Mouse (Mus musculus): Measurements from ENCODE around the gene Mmp15. TPM values are rescaled to one million over a fixed set of nuclear protein-coding genes. Genes with fewer than 3 reads are reported as not detected.

Mmp15 gene
- polyA plus RNA-seq, 2 experiments, result 0.43 to 0.64 TPM

DNA sequence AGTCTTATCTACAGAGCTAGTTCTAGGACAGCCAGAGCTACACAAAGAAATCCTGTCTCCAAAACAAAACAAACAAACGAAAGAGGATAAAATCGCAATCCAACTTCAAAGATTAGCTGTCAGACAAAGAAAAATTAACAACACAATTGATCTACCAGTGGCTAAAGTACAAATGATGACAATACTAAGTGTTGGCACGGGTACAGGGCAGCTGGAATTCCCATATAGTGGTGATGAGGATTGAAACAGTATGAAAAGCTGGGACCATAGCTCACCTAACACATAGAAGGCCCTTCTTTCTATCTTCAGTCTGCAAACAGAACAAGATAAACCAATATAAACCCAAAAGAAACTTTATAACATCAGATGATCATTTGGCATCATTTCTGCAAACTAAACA lies 29.5 kb downstream of the Mmp15 start:
- Histone ChIP-seq H3K27me3 (ENCODE audit: control insufficient read depth, insufficient read depth, low read length) (no peaks in the 10 kb centered on the region), H3K9me3 (ENCODE audit: control insufficient read depth, low read length) (no peaks in the 10 kb centered on the region), H3K9ac (replicated peaks) (no peak overlapping the region), H3K36me3 (replicated peaks; ENCODE audit: control insufficient read depth, insufficient read depth, low read depth) (no peaks in the 10 kb centered on the region), H3K4me3 (ENCODE audit: insufficient read depth in 1 of 2, low read depth in 2 of 2, low read length in 2 of 2) (no peak overlapping the region), H3K4me1 (replicated peaks; ENCODE audit: control insufficient read depth in 2 of 2, insufficient read depth in 2 of 2, low read length in 1 of 2) (peaks cover 0 to 2% of the 10 kb centered on the region in 2 experiments; a peak in 1 of 4 replicates), H3K27ac (no peak overlapping the region), H3K4me2 (ENCODE audit: low read depth) (no peak overlapping the region)
- DNase-seq (ENCODE audit: low read depth in 3 of 3, low spot score in 3 of 3) (no peak), ATAC-seq (ENCODE audit: insufficient read depth) (no peak)
- WGBS (ENCODE audit: insufficient replicate concordance), result 51% methylated on average over 3 of the region's 3 CpGs
- TF ChIP-seq EP300 (IDR thresholded peaks at IDR 0.05; ENCODE audit: low read depth) (no peak), CTCF (IDR thresholded peaks at IDR 0.05; ENCODE audit: low read depth) (no peak)

GRCm38 (mm10) chr8:95384501-95384900 lies 32.4 kb downstream of the Mmp15 start:
- Histone ChIP-seq H3K4me2 (ENCODE audit: low read depth) (no peak overlapping the region), H3K4me3 (ENCODE audit: insufficient read depth in 1 of 2, low read depth in 2 of 2, low read length in 2 of 2) (no peak overlapping the region), H3K4me1 (replicated peaks; ENCODE audit: control insufficient read depth in 2 of 2, insufficient read depth in 2 of 2, low read length in 1 of 2) (no peaks in the 10 kb centered on the region), H3K36me3 (replicated peaks; ENCODE audit: control insufficient read depth, insufficient read depth, low read depth) (no peaks in the 10 kb centered on the region), H3K9ac (replicated peaks) (no peak overlapping the region), H3K27me3 (ENCODE audit: control insufficient read depth, insufficient read depth, low read length) (no peaks in the 10 kb centered on the region), H3K9me3 (ENCODE audit: control insufficient read depth, low read length) (no peaks in the 10 kb centered on the region), H3K27ac (no peak overlapping the region)
- TF ChIP-seq EP300 (IDR thresholded peaks at IDR 0.05; ENCODE audit: low read depth) (no peak), CTCF (IDR thresholded peaks at IDR 0.05; ENCODE audit: low read depth) (no peak)
- ATAC-seq (ENCODE audit: insufficient read depth), result no peak
- 61% methylated on average over 3 of the region's 3 CpGs for whole genome bisulfite sequencing (ENCODE audit: insufficient replicate concordance)
- DNase-seq (ENCODE audit: low read depth in 3 of 3, low spot score in 3 of 3), result no peak

DNA sequence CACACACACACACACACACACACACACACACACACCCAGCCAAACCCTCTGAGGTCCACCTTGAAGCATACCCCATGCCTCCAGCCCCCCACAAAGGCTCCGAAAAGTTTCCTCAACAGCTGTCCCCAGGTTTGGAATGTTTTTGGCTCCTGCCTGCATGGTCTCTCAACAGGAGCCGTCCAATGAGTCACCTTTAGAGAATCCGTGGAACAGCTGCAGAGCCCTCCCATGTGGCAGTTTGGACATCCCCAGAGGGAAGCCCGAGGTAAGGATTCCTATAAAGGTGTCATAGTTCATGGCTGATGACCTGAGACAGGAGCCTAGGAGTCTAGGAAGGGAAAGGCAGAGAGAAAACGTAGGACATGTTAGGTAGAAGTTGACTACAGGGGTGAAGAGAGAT lies 34.0 kb downstream of the Mmp15 start:
- no peak for TF ChIP-seq EP300 (IDR thresholded peaks at IDR 0.05; ENCODE audit: low read depth)
- TF ChIP-seq CTCF (IDR thresholded peaks at IDR 0.05; ENCODE audit: low read depth), result no peak
- Histone ChIP-seq H3K36me3 (replicated peaks; ENCODE audit: control insufficient read depth, insufficient read depth, low read depth) (no peaks in the 10 kb centered on the region), H3K27me3 (ENCODE audit: control insufficient read depth, insufficient read depth, low read length) (no peaks in the 10 kb centered on the region), H3K27ac (no peak overlapping the region), H3K4me1 (replicated peaks; ENCODE audit: control insufficient read depth in 2 of 2, insufficient read depth in 2 of 2, low read length in 1 of 2) (peaks cover 0 to 4% of the 10 kb centered on the region in 2 experiments; a peak in 1 of 4 replicates), H3K4me2 (ENCODE audit: low read depth) (no peak overlapping the region), H3K9me3 (ENCODE audit: control insufficient read depth, low read length) (no peaks in the 10 kb centered on the region), H3K4me3 (ENCODE audit: insufficient read depth in 1 of 2, low read depth in 2 of 2, low read length in 2 of 2) (no peak overlapping the region), H3K9ac (replicated peaks) (no peak overlapping the region)
- DNase-seq (ENCODE audit: low read depth in 3 of 3, low spot score in 3 of 3) (no peak), ATAC-seq (ENCODE audit: insufficient read depth) (no peak)
- WGBS (ENCODE audit: insufficient replicate concordance), result 61% methylated on average over 5 of the region's 5 CpGs

DNA sequence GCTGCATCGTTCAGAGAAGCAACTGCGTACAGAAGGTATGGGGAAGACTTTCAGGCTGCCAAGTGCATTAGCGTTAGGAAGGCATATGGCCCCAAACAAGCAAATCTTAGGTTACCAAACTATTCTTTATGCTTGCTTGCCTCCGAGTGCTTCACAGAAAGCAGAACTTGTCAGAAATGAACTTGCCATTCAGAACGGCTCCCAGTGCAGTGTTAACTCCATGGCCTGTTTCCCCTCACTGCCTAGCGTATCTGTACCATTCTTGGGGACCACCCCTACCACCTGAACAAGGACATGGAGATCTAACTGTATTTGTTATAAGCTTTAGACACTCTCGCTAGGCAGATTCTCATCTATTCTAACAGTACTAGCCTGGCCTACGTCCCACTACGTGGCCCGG lies 35.2 kb downstream of the Mmp15 start:
- DNase-seq (ENCODE audit: low read depth in 3 of 3, low spot score in 3 of 3) (no peak), ATAC-seq (ENCODE audit: insufficient read depth) (no peak)
- WGBS (ENCODE audit: insufficient replicate concordance), result 71% methylated on average over 10 of the region's 10 CpGs
- Histone ChIP-seq H3K36me3 (replicated peaks; ENCODE audit: control insufficient read depth, insufficient read depth, low read depth) (no peaks in the 10 kb centered on the region), H3K4me1 (replicated peaks; ENCODE audit: control insufficient read depth in 2 of 2, insufficient read depth in 2 of 2, low read length in 1 of 2) (peaks cover 0 to 4% of the 10 kb centered on the region in 2 experiments; a peak in 1 of 4 replicates), H3K27ac (no peak overlapping the region), H3K9ac (replicated peaks) (no peak overlapping the region), H3K4me3 (ENCODE audit: insufficient read depth in 1 of 2, low read depth in 2 of 2, low read length in 2 of 2) (no peak overlapping the region), H3K27me3 (ENCODE audit: control insufficient read depth, insufficient read depth, low read length) (no peaks in the 10 kb centered on the region), H3K4me2 (ENCODE audit: low read depth) (no peak overlapping the region), H3K9me3 (ENCODE audit: control insufficient read depth, low read length) (no peaks in the 10 kb centered on the region)
- no peak for TF ChIP-seq CTCF (IDR thresholded peaks at IDR 0.05; ENCODE audit: low read depth)

- no peaks in the 10 kb centered on the region for H3K36me3 ChIP-seq (replicated peaks; ENCODE audit: control insufficient read depth, insufficient read depth, low read depth)
- TF ChIP-seq CTCF (IDR thresholded peaks at IDR 0.05; ENCODE audit: low read depth) (no peak), EP300 (IDR thresholded peaks at IDR 0.05; ENCODE audit: low read depth) (no peak)
Observed at GRCm38 (mm10) chr8:95387936-95388335, 35.9 kb downstream of the Mmp15 start.

More at GRCm38 (mm10) chr8:95387936-95388335, 35.9 kb downstream of the Mmp15 start:
- no peak overlapping the region for H3K4me3 ChIP-seq (ENCODE audit: insufficient read depth in 1 of 2, low read depth in 2 of 2, low read length in 2 of 2)
- H3K27ac ChIP-seq, result no peak overlapping the region
- no peak for ATAC-seq (ENCODE audit: insufficient read depth)
- no peaks in the 10 kb centered on the region for H3K9me3 ChIP-seq (ENCODE audit: control insufficient read depth, low read length)
- no peak overlapping the region for H3K4me2 ChIP-seq (ENCODE audit: low read depth)
- no peaks in the 10 kb centered on the region for H3K27me3 ChIP-seq (ENCODE audit: control insufficient read depth, insufficient read depth, low read length)
- DNase-seq (ENCODE audit: low read depth in 3 of 3, low spot score in 3 of 3), result no peak
- H3K4me1 ChIP-seq (replicated peaks; ENCODE audit: control insufficient read depth in 2 of 2, insufficient read depth in 2 of 2, low read length in 1 of 2), result peaks cover 0 to 4% of the 10 kb centered on the region in 2 experiments; a peak in 1 of 4 replicates
- WGBS (ENCODE audit: insufficient replicate concordance), result 66% methylated on average over 7 of the region's 7 CpGs
- H3K9ac ChIP-seq (replicated peaks), result no peak overlapping the region
